Mouse (Mus musculus) spleen, adult 2 months (tissue): Measurements from ENCODE around the gene Itprid1. TPM values are rescaled to one million over a fixed set of nuclear protein-coding genes. Genes with fewer than 3 reads are reported as not detected.

Source experiments
- DNase-seq, 2 experiments: peaks; one replicate each; pipeline versions ENCODE4 v3.0.0 to v3.0.0-alpha.2; 2012 to 2021; ENCODE audit warnings: low spot score in 2 of 2, low read depth in 1 of 2
- H3K27ac ChIP-seq: fragments of 200-500 bp; 2 replicates; pipeline ENCODE4 v1.5.1; 2012; ENCODE audit warnings: low read length, inconsistent platforms; ENCODE audit not compliant: insufficient read depth
- H3K27me3 ChIP-seq: fragments of 200-500 bp; 2 replicates; pipeline ENCODE4 v1.6.1; 2012; ENCODE audit warnings: mild to moderate bottlenecking, moderate library complexity, low read length, inconsistent platforms; ENCODE audit not compliant: control insufficient read depth, insufficient read depth
- H3K36me3 ChIP-seq: fragments of 200-500 bp; 2 replicates; pipeline ENCODE4 v1.6.1; 2012; ENCODE audit warnings: mild to moderate bottlenecking, low read length, inconsistent platforms; ENCODE audit not compliant: control insufficient read depth, insufficient read depth
- H3K4me1 ChIP-seq: fragments of 200-500 bp; 2 replicates; pipeline ENCODE4 v1.6.1; 2011; ENCODE audit warnings: inconsistent platforms; ENCODE audit not compliant: control insufficient read depth, insufficient read depth, insufficient read length
- H3K4me3 ChIP-seq: fragments of 200-500 bp; 2 replicates; pipeline ENCODE4 v1.5.1; 2011; ENCODE audit warnings: mild to moderate bottlenecking, inconsistent platforms; ENCODE audit not compliant: insufficient read depth, insufficient read length; ENCODE audit errors: extremely low read depth
- CTCF ChIP-seq: fragments of 200-500 bp; IDR thresholded peaks from 2 replicates; pipeline ENCODE4 v1.5.1; 2011; ENCODE audit warnings: mild to moderate bottlenecking, inconsistent platforms; ENCODE audit not compliant: insufficient read depth, insufficient read length, insufficient replicate concordance; ENCODE audit errors: extremely low read depth
- POLR2A ChIP-seq: fragments of 200-500 bp; IDR thresholded peaks from 2 replicates; pipeline ENCODE4 v1.6.1; 2011; ENCODE audit warnings: low read depth, low read length, inconsistent platforms
- WGBS: fragments of 180-500 bp; shearing (Covaris S2); methylation state at CpG from one replicate; pipeline ENCODE4 v1.1.7; 2018; 5-methylcytosine and 5-hydroxymethylcytosine counted together
- polyA plus RNA-seq: library from polyadenylated mRNA; depleted of rRNA; stranded (reverse); fragments of >200 nt; gene quantifications from 2 replicates; pipeline ENCODE4 v1.2.3, GENCODE M21; 2012; rRNA removed

The Itprid1 gene
- not detected in 2 replicates for polyA plus RNA-seq

DNA sequence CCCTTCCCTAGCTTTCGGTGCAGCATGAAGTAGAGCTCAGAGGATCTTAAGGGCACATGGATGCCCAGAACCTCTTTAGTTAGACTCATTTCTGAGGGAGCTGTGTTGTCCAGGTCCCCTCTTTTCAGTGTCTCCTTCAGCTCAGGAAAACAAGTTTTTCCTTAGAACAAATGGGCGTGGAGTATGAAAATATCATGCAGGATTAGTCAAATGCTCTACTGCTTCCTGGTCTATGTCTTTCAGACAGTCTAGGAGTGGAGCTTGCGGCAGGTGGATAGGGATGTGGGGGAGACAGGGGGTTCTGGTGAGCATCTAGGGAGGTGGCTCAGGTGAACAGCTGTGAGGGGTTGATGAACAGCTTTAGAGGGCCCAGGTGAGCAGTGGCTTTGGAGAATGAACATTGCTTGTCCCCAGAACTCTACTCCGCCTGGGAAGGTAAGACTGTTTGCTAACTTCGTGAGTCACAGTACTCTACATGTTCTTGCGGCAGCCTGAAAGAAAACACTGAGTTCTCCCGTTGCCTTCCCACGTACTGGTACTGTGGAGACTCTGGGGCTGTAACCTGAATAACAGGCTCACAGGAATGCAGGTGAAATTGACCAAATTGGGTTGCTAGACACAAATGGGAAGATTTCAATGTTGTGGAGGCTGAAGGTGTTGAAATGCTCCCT is at the start of gene Itprid1:
TSS of gene Itprid1 (plus strand) at position 246 of the 671 bp plus-strand sequence.
- Histone ChIP-seq H3K4me1 (no peaks in the 10 kb centered on the region), H3K4me3 (no peak within 1 kb of the TSS), H3K27ac (no peak within 1 kb of the TSS), H3K27me3 (no peaks in the 10 kb centered on the region), H3K36me3 (no peaks in the 10 kb centered on the region)
- 86% methylated on average over 8 of the region's 8 CpGs for WGBS
- no peak for DNase-seq
- no peak for TF ChIP-seq POLR2A
- TF ChIP-seq CTCF: no peak

DNA sequence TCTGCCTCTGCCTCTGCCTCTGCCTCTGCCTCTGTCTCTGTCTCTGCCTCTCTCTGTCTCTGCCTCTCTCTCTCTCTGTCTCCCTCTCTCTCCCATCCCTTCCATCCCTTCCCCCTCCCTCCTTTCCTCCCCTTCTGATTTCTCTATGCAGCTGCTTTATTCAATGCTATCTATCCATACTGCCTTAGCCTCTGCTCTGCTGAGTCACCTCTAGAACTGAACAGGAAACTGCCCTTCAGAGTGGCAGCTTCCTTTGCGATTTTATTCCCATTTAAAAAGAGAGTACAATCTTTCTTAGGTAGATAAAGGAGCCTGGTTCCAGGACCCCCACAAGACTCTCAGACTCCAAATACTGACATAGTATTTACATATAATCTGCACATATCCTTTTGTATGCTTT is 47.1 kb upstream of the Itprid1 start:
- Histone ChIP-seq H3K27ac (no peak overlapping the region), H3K4me1 (no peaks in the 10 kb centered on the region), H3K4me3 (no peak overlapping the region), H3K36me3 (no peaks in the 10 kb centered on the region), H3K27me3 (no peaks in the 10 kb centered on the region)
- no peak for TF ChIP-seq CTCF
- no peak for TF ChIP-seq POLR2A
- DNase-seq: no peak
- 5% methylated on average over 1 of the region's 1 CpGs for WGBS

DNA sequence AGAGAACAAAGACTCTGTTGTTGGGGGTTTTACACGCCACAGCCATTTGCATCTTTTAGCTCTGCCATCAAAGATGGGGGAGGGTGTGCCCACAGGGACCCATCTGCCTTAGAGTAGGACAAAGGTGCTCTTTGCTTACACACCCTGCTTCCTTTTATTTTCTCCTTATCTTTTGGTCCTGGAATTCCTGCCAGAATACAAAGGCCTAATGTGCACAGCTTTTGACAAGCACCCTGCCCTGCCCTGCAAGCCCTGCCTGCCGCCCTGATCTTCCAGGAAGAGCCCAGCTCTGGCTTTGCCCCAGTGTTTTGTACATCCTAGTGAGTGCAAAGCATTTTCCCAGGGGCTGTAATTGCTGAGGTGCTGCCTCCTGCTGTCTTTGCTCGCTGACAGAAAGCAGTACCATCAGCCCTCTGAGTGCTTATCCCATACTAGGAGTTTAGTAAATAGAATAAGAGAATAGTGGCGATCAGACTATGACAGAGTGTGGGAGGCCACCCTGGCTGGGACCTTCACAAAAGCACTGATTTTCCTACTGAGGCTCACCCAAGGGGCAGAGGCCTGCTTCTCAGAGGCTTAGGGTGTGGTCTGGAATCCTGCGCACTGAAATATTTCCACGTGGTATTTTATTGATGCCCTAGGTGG is 44.7 kb upstream of the Itprid1 start:
- Histone ChIP-seq H3K4me1 (no peaks in the 10 kb centered on the region), H3K27me3 (no peaks in the 10 kb centered on the region), H3K27ac (no peak overlapping the region), H3K36me3 (no peaks in the 10 kb centered on the region), H3K4me3 (no peak overlapping the region)
- no peak for DNase-seq
- TF ChIP-seq POLR2A (no peak), CTCF (no peak)
- 69% methylated on average over 6 of the region's 6 CpGs for WGBS

GRCm38 (mm10) chr6:55792536-55792935 is 44.2 kb upstream of the Itprid1 start:
- Histone ChIP-seq H3K27me3 (no peaks in the 10 kb centered on the region), H3K4me3 (no peak overlapping the region), H3K36me3 (no peaks in the 10 kb centered on the region), H3K27ac (no peak overlapping the region), H3K4me1 (no peaks in the 10 kb centered on the region)
- no peak for DNase-seq
- TF ChIP-seq POLR2A (no peak), CTCF (no peak)
- WGBS: 86% methylated on average over 8 of the region's 8 CpGs

GRCm38 (mm10) chr6:55802686-55803085 is 34.0 kb upstream of the Itprid1 start:
- WGBS: 10% methylated on average over 1 of the region's 1 CpGs
- no peak for TF ChIP-seq POLR2A
- TF ChIP-seq CTCF: no peak
- no peak for DNase-seq

GRCm38 (mm10) chr6:55803357-55803756 is 33.3 kb upstream of the Itprid1 start:
- Histone ChIP-seq H3K4me3 (no peak overlapping the region), H3K36me3 (no peaks in the 10 kb centered on the region), H3K4me1 (no peaks in the 10 kb centered on the region), H3K27me3 (no peaks in the 10 kb centered on the region), H3K27ac (no peak overlapping the region)
- WGBS: 79% methylated on average over 7 of the region's 7 CpGs
- no peak for DNase-seq
- no peak for TF ChIP-seq POLR2A
- no peak for TF ChIP-seq CTCF

More at GRCm38 (mm10) chr6:55802686-55803085, 34.0 kb upstream of the Itprid1 start:
- Histone ChIP-seq H3K36me3 (no peaks in the 10 kb centered on the region), H3K27ac (no peak overlapping the region), H3K27me3 (no peaks in the 10 kb centered on the region), H3K4me1 (no peaks in the 10 kb centered on the region), H3K4me3 (no peak overlapping the region)
